Mouse (Mus musculus): ENCODE results near the gene Gm20388.
A peak's percentile ranks its signal among the peaks of the same experiment; 100 is the strongest.

Gene Gm20388

DNA sequence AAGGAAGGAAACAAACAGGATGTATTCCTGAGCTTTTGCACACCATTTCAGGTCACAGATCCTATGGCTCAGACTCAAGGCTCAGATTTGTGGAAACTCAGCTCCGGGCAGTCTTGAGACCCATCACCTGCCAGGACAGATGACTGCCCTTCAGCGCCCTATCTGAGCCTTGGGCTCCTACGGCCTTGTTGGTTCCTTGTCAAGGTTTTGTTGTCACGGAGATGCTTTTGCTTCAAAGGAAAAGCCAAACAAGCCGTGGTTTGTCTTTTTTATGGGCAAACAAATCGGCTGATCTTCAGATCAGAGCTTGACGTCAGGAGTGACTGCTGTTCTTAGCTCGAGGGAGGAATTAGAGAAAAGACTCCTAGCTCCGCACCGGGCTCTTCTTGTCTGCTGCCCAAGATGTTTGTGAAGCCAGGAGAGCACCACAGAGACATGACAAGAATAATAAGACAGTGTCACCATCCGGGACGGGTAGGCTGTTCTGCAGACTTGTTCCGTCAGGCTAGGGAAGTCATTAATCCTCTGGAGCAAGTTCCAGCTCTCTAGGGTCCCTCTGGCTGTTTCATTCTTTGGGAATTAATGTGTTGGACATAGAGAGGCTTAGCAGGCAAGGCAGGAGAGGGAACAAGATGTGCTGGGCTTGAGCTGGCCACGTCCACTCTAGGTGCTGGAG is 1945.6 kb downstream of the Gm20388 start:
- DNase-seq, result no peak

DNA sequence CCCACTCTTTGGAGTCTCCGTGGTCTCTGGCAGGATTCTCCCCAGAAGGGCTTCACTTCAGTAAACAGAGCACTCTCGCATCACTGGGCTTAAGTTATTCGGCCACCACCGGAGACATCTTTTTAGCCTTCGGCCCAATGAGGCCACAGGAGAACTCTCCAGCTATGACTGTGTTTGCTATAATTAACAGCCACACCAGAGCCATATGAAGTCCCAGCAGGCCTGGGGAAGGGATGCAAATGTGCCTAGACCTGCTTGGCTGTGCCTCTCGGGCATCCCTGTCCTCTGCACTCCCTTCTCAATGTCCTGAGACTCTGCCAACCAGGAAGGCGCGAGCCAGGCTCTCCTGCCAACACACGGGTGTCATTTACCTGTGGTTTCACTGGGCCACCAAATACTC is 1946.7 kb downstream of the Gm20388 start:
- no peak for DNase-seq

DNA sequence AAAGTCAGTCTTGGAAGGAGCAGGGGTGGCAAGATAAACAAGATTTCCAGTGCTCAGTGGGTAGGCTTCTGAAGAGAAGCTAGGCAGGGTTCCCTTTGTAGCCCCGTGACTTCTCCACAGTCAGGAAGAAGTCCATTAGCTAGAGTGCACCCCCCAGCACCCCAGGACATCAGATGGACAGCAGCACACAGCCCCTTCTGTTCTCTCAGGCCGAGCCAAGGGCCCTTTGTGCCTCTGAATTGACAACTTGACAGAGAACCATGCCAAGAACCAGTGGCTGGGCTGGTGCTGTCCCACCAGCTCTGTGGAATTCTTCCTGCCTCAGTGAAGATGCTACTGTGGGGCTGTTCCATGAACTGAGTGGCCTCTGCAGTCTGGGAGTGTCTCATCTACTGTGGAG is 1947.1 kb downstream of the Gm20388 start:
- DNase-seq, result no peak

DNA sequence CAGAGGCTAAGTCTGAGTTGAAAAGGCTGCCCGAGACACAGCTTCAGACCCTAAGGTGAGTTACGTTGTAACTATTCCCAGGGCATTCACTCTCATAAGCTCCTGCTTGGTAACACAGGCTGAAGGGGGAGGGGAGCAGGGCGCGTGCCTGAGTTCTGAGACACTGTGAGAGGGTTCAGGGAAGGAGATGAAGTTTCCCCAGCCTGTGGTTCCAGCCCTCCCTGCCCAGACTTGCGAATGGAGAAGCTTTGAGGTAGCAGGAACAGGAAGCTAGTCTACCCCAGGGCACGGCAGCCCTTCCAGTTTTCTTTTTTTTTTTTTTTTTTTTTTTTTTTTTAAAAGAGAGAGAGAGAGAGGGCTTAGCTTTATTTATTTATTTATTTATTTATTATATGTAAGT is 1950.6 kb downstream of the Gm20388 start:
- no peak for DNase-seq

DNA sequence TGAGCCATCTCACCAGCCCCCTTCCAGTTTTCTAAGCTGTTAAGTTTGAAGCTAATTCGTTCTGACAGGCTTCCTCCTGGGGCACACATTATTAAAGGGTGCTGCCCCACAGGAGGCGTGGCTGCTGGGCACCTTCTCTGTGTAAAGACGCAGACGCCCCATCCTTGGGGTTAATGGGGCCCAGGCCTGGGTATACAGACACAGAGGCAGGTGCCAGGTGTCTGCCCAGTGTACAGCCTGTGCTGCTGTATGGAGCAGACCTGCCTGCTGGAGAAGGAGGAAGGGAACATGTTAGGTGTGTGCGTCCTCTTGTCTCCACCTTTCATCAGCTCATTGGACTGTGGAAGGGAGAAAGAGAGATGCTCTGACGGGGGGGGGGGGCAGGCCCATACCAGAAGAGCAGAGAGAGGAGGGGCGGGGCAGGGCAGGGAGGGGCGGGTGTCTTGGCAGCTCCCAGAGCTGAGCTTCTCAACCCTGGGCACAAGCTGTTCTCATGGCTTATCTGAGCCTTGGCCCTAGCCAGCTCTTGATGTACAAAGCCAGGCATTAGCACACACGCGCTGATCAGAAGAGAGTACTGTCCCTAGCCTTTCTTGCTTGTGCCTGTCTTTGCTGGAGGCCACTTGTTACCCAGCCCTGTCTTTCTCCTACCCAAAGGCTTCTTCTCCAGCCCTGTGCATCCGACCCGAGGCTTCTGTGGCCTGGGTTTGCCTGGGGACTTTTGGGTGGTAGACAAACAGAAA is 1951.3 kb downstream of the Gm20388 start:
- no peak for DNase-seq

DNA sequence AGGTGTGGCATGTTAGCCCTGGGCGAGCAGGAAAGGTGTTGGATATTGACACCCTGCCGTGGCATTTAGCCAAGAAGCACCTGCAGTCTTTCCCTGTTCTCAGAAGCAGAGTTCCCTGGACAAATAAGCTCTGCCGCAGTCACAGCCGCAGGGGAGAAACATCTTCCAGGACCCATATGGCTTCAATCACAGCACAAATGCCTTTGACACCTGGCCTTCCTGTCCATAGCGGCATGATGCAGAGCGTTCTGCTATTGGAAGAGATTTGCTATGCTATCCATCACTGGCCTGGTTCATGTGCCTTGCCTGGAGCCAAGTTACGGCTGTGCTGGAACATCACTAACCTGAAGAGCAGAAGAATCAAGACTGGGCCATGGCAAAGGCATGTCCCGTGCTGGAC is 1954.7 kb downstream of the Gm20388 start:
- DNase-seq, result peak; percentile 18

DNA sequence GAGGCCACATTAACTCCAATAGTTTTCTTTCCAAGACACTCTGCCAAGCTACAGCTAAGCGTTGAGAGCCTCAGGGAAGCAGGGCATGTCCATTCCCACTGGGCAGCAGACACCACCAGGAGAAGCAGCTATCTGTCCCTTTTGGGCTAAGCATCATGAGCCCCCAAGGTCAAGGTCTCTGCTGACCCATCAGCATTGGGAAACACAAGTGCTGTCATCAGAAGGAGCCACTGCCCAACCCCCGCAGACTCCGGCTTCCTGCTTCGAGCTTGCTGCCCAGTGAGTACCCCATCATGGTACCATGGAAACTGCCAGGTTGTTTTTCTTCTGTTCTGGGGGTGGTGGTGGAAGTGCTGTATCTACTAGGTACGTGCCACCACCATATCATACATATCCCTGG is 1957.6 kb downstream of the Gm20388 start:
- DNase-seq, result no peak

DNA sequence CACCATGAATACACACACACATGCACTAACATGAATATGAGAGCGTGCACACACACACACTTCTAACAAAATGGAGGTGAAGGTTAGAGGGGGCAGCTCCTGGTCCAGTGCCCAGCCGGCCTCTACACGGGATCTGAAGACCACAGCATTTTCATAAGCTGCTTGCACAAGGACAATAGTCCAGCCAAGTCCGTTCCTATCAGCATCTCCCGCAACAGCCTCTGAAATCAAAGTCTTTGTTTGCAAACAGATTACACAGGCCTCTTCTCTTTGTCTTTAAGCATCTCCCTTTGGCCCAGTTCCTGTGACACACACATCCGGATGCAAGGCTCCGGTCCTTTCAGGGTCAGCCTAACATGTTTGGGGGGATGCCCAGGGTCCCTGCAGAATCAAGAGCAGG is 1958.3 kb downstream of the Gm20388 start:
- no peak for DNase-seq

DNA sequence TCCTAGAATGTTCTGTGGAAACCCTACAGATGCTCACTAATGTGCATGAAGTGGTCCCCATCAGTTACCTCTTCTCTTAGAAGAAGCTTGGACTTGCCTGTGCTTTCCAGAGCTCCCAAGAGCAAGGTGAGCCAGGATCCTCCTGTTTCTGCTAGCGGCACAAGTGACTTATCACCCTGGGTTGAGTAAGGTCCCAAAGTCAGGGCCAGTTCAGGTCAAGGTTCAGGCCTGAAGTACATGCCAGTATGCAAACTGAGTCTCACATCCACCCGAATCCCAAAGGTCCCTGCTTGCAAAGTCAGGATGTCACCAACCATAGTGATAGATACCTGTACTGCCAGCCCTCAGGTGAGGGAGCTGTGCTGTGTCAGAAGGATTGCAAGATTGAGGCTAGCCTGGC is 1959.5 kb downstream of the Gm20388 start:
- DNase-seq, result no peak

DNA sequence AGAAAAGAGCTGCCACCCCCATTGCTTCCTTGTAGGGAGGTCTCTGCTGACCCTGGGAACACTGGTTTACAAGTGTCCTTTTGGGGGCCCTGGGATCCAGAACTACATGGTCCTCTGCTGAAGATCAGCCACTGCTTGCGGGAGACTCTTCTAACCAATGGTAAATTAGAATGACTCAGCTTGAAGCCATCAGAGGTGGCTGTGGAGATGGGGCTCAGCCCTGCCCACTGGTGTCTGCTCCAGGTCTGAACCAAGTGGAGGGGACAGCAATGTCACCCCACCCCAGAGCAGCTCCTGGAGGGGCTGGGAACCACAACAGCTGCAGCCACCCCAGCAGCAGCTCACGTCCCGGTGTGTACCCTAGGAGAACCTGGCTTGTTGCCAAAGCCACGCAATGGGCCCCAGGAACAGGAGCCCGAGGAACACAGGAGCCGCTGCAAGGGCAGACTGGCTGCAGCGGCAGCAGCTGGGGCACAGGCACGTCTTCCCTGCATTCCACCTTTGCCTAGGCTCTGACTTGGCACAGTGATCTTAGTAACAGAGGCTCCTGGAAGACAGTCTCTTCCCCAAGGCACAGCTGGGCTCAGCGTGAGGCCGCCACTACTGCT is 1961.3 kb downstream of the Gm20388 start:
- no peak for DNase-seq

DNA sequence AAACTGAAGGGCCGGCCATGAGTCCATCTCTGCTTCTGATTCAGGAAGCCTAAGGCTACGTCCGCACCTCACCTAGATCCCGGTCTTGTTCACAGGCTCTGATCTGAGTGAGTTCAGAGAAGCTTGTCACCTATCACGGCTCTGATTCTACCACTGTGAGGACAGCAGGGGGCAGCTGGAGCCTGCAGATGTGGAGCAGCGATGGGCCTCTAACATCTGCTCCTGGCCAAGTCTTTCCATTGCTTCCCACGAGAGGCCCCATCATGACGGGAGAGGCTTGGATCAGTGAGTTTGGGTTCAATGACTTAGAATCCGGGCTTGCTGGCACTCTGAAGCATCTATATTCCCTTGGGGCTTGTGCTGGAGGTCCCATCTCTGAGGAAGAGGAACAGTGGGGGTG is 1963.4 kb downstream of the Gm20388 start:
- peak; percentile 84 for DNase-seq

DNA sequence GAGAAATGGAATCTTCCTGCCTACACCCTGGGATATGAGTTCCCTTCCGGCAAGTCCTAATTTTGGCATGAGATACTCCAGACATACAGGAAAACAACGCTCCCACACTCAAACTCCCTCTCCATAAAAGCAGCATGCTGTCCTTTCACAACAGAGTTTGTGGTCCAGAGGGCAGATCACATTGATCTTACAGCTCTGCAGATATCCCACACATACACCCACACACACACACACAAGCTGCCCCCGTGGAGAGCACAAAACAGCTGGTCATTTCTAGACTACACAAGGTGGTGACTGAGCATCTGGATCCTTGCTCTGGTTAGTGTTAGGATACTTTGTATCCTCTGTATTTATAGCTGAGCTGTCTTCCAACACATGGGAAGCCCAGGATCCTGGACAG is 1964.4 kb downstream of the Gm20388 start:
- DNase-seq, result no peak

DNA sequence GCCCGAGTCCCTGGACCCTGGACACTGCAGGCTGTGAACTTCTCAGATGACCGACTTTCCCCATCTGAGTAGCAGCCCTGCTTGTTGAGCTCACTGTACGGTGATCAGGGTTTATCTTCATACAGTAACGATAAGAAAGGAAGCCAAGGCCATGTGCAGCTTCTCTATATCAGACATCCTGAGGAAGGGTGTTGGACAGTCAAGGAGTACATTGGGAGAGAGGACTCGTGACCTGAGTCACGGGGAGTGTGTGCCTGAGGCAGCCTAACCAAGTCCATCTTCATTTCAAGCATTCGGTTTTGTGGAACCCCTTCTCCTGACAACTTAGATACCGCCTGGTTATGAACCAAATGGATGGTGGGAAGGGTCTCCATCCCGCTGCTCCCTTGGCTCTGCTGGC is 1964.9 kb downstream of the Gm20388 start:
- no peak for DNase-seq

DNA sequence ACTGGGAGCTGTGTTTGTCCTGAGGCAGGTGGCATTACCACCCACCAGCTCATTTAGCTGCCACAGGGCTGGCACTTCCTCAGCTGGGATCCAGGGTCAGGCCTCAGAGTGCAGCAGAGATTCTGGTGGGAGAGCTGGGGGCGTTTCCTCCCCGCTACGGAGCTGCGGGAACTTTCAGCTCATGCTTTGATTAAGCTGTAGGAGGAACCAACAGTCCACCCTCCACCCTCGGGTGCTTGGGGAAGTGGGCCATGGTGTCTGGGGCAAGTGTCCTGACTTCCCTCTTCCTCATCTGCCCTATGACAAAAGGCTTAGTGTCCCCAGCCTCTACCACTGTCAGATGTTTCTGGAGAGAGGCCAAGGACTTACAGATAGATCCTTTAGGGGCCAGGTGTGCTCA is 1966.6 kb downstream of the Gm20388 start:
- peak; percentile 14 for DNase-seq

DNA sequence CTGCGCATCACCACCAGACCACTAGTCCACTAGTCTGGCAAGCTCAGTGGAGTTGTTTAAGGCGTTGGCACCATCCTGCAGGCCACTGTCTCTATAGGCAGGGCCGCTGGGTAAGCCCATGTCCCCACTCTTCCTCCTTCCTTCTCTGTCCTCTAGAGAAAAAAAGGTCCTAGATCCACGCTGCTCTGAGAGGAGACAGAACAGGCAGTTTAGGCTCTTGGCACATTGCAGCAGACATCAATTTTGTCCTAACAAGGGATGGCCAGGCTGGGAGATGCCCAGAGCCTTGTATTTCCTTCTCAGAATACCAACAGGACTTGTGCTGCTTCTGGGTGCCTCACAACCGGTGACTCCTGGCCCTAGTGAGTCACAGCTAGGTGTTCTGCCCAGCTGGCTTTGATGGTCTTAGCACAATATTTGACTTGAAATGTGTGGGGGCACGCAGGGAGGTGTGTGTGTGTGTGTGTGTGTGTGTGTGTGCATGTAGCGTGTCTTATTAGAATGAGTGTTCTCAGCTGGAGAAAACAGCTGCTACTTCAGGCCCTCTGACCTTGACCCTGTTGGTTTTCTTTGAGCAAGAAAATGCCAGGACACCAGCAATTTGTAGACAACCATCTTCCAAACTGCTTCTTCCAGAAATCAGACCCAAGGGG is 1967.3 kb downstream of the Gm20388 start:
- DNase-seq, result peak; percentile 57

DNA sequence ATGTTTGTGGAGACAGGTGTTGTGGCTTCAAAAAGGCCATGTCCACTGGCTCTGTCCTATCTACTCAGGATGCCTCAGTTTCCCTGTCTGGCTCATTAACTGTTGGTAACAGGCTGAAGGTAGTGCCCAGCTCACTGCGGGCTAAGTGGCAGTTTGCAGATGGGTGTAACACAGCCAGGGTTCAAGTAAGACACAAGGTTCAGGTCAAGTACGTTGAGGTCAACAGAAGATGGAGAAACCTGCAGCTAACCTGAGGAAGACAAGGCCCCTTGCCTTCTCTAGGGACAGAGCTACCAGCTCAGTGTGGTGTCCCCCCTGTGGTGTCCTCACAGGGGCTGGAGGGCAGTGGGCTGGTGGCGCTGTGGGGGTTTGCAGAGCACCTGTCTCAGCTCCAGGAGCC is 1969.1 kb downstream of the Gm20388 start:
- DNase-seq, result no peak

DNA sequence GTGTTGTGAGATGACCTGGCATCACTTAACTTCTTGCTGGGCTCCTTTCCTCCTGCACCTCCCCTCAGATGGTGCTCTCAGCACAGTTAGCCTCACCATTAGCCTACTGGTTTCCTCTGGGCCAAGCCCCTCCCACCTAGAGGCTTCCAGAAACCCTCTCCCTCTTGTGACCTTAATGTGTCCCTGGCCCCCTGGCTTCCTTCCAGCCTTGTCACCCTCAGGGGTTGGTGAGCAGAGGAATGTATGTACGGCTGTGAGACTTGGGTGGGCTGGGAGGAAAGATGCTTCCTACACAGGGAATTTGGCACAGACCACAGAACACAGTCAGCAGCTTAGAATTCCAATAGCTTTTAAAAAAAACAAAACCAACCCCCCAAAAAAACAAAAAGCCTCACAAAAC is 1970.2 kb downstream of the Gm20388 start:
- DNase-seq, result peak; percentile 63

DNA sequence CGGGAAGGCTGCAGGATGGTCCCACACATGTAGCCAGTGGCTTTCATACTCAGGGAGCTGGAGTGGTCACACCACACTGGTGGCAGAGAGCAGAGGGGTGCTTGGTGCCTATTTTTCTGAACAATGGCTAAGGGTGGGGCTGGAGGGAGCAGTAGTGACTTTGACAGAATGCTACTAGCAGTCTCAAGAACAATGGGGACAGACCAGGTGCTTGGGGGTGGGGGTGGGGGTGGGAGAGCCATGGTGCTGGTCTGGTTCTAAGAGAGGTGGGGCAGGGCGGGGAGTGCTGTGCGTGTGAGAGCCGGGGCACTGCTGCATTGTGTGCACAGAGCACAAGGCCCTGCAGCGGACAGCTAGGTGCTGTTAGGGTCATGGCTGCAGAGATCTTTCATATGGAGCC is 1971.3 kb downstream of the Gm20388 start:
- DNase-seq, result no peak

DNA sequence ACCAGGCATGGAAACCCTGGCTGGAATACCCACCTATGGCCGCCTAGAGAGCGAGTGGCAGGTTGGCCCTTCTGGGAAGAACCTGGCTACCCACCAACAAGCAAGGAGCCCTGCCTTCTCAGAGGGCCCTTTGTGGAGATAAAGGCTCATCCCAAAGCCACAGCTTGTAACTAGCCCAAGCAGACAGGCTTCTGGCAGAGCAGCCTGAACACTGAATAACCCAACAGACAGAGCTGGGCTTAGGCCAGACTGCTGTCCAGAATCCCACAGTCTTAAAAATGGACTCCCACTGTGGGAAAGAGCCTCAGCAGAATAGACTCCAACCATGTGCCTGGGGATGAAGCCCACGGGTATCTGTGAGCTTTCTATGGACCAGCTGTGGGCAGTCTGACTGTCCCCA is 1973.5 kb downstream of the Gm20388 start:
- DNase-seq, result no peak

DNA sequence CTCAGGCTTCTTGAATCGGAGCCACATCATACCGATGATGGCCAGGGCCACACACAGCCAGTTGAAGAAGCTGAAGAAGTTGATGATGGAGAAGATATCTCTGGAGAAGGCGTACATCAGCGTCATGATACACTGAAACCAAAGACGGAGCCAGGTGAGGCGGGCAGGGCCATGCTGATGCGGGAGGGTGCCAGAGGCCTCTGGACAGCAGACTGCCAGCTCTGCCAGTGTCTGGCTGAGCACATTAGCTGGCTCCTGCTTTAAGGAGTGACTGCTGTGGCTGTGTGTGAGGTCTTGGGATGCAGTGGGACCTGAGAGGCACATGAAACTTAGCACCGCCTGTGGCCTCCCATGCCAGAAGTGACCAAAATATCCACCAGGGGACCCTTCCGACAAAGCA is 1974.4 kb downstream of the Gm20388 start:
- no peak for DNase-seq

DNA sequence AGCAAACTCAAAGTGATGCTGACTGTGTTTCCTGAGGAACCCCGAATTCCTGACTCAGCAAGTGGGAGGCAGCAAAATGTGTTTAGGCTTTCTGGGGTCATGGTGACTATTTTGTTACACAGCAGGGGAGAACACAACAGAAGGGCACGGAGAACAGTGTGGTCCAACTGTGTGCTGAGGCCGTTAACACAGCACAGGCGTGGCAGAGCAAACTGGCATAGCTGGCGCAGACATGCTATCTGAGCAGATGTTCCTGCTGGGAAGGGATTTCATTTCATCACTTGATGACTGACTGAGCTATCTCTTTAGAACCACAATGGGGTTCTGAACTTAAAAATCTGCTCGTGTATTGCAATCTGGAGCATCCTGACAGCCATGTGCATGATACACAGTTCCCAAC is 1974.8 kb downstream of the Gm20388 start:
- no peak for DNase-seq

DNA sequence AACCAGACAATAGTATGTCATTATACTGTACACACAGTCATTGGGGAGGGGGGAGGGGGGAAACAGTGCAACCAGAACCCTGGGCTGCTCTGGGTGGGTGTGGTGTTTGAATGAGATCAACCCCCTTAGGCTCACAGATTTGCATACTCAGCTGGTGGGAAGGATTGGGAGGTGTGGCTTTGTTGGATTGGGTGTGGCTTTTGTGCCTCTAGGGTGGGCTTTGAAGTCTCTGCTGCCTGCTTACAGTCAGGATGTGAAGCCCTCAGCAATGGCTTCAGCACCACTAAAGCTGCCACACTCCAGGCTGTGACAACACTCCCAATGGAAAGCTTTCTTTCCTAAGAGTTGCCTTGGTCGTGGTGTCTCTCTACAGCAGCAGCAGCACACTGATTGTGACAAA is 1976.9 kb downstream of the Gm20388 start:
- no peak for DNase-seq

DNA sequence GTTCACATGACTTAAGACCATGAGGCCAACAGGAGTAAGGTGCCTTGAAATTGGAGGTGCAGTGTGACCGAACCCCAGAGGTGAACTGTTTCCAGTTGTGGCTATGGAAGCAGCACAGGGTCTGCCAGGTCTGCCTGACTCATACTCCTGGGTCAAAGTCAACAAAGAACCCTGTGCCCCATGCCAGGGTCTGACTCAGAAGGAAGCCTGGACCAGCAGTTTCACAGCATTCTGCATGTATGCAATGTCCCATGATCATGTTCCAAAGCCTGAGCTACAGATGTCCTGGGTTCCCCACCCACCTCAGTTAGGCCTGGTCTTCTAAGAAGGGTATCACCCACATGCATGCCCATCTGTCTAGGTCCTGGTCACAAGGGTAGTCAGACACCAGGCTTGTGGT is 1978.7 kb downstream of the Gm20388 start:
- no peak for DNase-seq
